Mouse (Mus musculus) fibroblast of lung, adult 2 months (primary cell): Measurements from ENCODE around the gene Tmem119.
"Not testable (repeated sequence)": the region's sequence is repeated elsewhere in the genome, so short reads cannot be mapped to it uniquely, and the experiment has no call there.

Source experiments
- DNase-seq: peaks from one replicate; pipeline ENCODE4 v3.0.0-alpha.2; 2011; ENCODE audit warnings: low read depth

The Tmem119 gene

DNA sequence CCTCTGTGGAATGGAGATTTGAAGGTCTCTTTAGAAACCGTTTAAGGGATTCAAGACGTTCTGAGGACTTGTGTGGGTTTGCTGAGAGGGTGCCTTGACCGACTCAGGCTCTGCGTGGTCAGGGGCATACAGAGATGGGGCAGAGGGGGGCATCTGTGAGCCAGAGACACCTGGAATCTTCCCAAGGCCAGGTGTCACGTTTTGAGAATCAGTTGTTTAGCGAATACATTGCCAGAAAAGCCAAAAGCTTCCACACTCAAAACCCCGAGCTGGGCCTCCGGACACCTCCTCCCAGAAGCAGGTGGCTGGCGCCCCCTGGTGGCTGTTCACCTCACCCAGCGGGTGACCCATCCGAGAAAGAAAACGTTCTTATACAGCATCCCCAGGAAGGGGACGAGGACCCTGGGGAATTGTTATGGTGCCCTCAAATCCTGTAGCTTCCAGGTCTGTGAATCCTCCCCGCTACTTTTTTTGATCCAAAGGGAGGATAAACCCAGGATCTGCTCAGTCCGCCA lies 15.4 kb upstream of the Tmem119 start:
- no peak for DNase-seq

DNA sequence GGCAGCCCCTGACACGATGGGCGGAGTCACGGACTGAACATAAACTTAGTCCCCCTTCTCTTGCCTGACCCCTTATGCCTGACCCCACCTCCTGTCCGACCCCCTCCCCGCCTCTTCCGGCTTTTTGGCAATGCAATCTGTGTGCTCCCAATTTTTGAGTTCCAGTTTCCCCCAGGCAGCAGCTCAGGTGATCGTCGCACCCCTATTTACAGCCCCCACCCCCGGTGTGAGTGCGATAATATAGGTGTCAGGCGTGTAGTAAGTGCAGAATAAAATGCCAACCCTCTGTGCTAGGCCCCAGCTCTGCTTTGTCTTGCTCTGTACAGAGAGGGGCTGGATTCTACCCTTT lies 14.7 kb upstream of the Tmem119 start:
- DNase-seq, result no peak

DNA sequence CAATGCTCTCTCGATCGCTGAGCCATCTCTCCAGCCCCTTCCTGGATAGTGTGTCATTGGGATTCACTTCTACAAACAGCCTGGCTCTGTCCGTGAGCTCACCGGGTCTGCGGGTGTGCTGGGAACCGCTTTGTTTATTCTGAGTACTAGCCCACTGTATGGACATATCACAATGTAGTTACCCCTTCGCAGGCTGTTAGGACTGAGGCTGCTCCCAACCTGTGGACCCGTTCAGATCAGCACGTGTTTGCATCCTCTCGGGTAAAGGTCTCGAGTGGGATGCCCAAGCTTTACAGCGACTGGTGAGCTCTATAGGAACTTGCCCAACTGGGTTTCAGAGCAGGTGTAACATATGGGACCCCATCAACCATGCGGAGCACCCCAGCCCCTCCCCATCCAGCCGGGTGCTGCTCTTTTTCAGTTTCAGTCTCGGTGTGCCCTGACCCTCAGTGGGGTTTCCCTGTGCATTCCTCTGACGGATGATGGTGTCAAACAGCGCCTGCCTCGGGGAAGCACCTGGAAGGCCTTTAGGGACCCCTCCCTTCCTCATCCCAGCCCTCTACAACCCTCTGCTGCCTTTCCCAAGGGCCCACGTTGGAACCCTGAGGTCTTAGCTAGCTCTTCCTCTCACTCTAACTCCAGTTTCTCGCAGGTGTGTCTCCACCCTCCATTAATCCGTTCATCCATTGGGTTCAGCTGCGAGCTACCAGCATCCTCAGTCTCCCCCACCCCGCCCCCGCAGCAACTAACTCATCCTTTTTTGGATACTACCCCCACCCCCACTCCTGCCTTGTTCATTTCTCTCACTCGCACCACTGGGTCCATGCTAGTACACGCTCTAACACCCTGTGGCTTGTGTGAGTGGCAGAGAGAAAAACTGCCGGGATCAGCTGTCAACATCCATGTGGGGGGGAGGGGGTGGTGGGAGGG lies 14.1 kb upstream of the Tmem119 start:
- no peak for DNase-seq

DNA sequence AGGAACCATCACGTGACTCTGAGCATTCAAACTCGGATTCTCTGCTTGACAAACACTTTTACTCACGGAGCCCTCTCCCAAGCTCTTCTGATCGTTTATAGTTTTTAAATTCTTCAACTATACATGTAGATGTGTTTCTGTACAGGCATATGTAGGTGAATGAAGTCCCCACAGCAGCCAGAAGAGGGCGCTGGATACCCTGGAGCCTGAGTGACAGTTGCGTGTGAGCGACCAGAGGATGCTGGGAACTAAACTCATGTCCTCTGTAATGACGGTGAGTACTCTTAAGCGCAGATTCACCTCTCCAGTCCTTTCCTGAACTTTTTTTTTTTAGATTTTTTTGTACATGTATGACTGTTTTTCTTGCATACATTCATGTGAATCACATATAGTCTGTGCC lies 13.3 kb upstream of the Tmem119 start:
- DNase-seq, result no peak

DNA sequence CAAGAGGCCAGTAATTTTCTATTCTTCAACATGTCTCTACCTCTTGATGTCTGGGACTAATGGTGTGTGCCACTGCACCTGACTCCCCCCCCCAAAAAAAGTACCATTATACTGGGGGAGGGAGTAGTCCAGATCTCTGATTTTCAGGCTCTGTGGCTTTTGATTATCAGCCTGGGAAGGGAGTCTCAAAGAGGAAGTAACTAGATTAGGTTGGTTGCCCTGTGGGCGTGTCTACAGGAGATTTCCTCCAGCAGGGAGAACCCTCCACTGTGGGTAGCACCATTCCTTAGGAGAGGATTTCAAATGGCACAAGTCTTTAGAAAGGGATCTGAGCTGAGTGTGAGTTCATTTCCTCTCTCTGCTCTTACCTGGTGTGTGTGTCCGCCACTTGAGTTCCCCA lies 12.3 kb upstream of the Tmem119 start:
- DNase-seq, result no peak

DNA sequence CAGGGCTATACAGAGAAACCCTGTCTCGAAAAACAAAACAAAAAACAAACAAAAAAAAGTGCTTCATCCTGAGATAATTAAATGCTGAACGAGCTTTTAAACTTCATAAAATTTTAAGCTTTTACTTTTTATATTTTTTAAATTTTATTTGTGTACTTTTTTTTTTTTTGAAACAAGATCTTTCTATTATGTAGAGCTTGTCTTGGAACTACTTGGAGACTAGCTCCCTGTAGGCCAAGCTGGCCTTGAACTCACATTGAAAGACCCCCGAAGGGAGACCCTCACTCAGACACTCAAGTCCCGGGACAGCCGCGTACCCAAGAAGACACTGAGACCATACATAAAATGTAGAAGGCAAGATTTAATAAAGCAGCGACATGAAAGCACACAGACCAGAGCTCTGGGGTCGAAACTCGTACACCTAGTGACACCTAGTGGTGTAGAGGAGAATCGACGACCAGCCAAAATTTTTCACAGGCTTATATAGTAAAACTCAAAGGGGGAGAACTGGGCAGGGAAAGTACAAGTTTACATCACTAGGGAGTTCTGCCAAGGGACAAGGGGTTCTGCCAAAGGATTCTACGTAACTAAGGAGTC lies 11.6 kb upstream of the Tmem119 start:
- DNase-seq, result not testable (repeated sequence)

DNA sequence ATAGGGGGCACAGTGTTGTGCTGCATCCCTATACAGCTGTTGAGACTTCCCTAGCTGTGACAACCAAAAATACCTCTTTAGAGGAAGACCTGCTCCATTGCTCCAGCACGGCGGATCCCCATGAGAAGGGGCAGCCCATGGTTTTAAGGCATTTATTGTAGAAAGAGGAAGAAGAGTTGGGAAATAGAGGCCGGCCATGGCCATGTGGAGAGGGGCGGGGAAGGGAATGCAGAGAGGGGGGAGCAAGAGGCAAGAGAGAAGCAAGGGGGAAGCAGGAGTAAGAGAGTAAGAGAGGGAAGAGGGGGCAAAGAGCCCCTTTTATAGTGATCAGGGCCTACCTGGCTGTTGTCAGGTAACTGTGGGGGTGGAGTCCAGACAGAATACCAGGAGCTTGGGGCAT lies 9.8 kb upstream of the Tmem119 start:
- DNase-seq, result no peak

DNA sequence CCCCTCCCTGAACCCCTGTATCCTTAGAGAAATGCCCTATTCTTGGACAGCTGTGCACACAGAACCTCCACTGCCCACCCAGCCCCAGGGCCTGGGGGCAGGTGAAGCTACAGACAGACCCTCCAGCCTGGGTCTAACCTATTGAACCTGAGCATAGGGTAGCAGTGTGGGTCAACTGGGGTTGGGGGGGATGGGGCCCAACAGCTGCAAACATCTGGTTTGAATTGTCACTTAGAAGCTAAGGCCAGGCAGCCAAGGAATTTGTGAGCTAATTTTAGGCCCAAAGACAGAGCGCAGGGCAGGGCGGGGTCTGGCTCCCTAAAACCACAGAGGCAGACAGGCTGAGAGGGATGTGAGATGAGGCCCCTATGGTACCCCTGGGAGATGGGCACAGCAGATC lies 7.9 kb upstream of the Tmem119 start:
- DNase-seq, result no peak

DNA sequence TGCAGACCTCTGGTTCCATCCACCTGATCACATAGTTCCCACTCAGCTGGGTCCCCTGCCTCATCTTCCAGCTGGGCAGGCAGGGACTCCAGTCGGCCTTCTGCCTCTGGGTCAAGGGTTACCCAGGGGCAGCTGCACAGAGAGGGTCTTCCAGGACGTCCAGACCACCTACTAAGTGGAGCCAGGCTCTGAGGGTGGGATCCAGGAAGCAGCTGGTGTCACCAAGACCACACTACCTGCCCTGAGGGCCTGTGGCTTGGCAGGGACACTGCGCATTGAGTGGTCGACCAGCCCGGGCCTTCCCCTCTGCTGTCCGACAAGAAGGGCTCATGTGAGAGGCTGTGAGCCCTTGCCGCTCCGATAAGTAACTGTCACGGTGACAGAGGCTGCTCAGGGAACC lies 7.4 kb upstream of the Tmem119 start:
- no peak for DNase-seq

DNA sequence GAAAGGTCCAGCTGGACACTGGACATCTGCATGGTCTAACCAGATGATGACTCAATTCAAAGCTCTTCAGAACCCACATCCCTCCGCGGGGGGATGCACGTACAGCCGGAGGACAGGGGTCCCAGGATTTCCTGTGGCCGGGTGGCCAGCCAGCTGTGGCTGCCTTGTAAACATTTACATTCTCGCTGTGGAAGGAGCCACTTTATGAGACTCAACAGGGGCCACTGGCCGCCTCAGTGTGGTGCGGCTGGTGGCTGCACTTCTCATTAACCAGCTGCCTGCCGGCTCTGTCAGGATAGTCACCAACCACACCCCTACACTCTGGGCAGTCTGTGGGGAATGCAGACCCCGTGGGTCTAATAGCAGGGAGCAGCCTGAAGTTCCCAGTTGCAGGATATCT lies 6.1 kb upstream of the Tmem119 start:
- DNase-seq, result no peak

DNA sequence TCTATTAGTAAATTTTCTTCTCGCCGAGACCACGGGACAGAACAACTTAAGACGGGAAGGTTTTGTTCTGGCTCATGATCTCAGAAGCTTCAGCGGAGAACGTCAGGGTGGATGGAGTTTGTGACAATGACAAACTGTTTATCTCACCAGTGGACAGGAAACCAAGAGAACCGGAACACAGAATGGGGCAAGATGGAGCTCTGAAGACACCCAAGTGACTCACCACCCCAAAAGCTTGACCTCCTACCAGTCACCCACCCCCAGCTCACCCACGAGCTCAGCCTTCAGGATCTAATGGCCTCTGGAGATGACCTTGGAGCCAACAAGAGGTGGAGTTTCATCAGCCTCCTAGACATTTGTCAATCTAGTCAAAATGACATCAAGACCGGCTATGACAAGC lies 5.0 kb upstream of the Tmem119 start:
- no peak for DNase-seq

DNA sequence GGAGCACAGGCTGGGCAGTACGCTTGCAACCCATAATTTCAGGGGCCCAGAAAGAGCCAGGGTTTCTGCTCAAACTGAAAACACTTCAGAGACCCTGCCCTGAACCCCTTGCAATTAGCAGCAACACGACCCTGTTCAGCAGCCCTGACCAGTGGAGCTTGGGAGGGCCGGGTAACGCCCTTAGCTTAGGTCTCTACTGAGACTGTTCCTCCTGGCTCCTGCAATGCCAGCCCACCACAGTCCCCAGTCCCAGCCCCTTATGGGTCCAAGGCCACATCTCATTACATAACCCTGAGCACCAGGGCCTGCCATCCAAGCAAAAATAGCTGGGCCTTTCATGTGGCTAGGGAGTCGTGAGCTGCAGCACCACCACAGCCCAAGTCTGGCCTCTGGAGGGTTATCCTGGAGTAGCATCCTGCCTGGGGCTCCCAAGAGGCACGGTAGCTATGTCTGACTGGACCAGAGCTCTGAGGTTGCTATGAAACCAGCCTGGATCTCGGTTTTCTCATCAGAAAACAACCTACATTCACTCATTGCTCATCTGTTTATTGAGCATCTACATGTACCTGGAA lies 4.2 kb upstream of the Tmem119 start:
- no peak for DNase-seq

DNA sequence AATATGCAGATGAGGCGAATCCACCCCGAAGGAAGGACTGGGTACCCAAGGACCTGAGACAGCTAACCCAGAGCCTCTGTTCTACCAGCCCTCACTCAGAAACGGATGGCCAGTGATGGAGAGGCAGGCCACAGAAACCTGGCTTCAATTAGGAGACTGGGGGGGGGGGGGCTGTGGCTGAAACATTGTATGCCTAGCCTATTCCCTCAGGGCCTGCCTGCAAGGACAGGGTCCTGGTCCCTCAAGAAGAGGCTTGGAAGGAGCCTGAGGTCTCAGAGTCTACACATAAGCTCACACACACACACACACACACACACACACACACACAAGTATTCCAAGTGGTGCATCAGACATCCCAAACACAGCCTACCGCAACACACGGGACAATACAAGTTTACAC lies 625 bp downstream of the Tmem119 start:
- no peak for DNase-seq

DNA sequence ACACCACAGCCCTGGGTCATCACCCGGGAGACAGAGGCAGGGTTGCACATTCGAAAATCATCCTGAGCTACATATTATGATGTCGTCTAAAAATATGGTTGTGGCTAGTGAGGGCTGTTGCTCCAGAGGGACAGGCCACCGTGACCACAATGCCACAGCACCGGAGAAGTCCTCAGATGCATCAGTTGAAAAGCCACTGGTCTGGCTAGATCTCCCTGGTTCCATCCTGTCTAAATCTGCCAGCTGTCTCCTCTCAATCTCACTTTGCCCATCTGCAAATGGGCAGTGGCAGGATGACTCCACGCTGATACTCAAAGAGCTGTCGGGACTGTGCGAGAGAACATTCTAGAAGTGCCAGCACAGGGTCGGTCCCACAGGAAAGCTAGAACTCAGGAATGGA lies 1.8 kb downstream of the Tmem119 start:
- DNase-seq, result no peak

DNA sequence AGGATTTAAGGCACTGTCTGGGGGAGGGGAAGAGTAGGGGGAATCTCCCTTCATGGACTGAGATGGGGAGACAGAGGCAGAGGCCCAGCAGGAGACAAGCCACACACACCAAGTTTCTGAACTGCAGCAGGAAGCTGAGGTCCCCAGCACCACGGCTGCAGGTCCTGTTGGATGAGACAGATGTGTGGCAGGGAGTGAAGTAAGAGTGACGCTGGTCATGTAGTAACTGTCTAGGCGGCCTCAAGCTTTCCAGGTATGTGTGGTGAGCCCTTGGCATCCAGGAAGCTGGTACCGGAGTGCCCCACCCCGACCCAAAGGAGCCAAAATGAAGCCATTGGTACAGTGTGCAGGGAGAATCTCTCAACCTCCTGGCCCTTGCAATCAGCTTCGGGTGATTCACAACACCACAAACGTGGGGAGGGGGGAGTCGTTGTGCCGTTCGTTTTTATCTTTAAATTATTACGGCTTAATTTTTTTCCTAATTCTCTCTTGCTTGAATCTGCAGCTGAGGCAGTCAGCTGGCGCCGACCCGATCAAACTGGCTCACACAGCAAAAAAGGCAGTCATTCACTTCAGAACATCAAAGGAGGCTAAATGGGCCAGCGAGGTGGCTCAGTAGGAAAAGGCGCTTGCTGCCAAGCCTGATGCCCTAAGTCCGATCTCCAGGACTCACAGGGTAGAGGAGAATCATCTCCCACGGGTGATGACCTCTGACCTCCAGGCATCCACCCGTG lies 3.0 kb downstream of the Tmem119 start:
- DNase-seq, result no peak

DNA sequence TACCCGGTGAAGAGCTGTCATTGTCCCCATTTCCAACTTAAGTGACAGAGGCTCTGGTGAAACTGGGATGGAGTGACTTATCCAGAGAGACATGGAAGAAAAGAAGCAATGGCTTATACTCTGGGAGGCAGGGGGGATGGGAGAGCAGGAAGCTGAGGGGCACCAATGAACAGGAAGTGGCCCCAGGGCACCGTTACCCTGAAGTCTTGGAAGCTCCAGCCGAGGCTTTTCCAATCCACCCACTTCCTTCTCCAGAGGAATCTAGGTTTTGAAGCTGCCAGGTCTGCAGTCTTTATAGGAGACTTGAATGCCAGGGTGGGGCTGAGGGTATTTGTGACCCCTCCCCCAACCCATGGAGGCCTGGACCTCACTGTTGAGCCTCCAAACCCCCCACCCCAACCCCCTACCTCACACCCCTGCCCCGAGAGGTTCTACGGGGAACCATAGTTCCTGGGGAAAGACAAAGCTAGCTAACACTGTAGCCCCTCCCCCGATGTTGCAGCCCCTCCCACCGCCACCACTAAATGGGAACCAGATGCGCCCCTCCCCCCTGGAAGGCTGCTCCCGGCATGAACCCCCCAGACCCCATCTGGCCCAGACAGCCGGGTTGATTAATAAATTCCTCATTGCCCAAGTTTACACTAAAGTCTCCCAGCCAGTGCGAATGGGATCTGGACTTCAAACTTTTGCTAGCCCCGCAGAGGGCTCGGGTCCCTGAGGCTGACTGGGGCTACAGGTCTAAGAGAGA lies 3.7 kb downstream of the Tmem119 start:
- DNase-seq, result no peak

DNA sequence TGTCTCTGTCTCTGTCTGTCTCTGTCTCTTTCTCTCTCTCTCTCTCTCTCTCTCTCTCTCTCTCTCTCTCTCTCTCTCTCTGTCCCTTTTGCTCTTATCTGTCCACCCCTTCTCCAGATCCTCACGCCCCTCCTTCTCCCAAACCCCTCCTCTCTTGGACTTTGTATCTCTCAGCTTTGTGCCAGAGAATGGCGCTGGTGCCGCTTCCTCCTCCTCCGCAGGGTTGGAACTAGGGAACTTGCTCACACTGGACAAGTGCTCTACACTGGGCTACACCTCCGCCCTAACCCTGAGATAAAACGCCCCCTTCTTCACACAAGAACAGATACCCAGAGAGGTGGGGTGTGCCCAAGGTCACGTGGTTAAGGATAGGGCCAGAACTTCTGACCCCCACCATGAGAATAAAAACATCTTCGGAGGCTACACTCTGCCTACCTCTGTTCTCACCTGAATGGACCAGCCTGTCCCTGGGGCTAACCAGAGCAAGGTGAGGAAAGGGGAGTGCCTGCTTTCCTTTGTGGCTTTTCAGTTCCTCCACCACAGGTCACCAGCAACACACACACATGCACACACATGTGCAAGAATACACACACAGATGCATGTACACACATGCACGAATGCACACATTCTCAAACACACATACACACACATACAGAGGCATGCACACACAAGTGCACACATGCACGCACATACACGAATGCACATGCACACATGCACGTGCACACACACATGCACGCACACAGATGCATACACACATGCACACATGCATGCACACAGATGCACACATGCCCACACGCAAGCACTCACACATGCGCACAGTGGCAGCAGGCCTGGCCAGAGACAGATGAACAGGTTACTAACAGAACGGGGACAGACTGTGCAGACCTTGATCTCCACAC lies 8.9 kb downstream of the Tmem119 start:
- no peak for DNase-seq

DNA sequence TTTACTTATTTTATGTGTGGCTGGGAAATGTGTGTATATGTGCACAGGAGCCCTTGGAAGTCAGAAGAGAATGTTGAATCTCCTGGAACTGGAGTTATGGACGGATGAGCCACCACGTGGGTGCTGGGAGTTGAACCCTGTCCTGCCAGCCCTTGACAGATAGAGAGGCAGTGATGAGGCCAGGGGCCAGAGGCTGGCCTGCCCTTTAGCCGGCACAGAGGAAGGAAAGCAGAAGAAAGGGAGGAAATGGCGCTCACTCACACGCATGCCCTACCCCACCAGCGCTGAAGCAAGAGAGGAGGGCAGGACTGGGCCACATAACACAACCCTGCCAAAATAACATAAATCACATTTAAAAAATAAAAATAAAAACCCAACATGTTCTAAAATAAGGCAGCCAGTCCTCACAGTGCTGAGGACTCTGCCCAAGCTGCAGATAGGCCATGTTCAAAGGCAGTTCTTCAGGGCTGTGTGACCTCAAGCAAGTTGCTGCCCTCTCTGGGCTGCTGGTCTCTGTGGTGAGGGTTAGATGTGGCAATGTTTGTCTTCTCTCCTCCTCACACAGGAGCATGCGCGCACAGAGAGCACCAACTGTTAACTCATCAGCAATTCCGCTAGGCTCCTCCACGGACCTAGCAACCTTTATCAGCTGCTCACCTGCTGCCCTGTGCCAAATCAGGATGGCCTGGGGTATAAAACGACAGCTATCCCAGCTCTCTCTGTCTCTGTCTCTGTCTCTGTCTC lies 9.7 kb downstream of the Tmem119 start:
- DNase-seq, result no peak

DNA sequence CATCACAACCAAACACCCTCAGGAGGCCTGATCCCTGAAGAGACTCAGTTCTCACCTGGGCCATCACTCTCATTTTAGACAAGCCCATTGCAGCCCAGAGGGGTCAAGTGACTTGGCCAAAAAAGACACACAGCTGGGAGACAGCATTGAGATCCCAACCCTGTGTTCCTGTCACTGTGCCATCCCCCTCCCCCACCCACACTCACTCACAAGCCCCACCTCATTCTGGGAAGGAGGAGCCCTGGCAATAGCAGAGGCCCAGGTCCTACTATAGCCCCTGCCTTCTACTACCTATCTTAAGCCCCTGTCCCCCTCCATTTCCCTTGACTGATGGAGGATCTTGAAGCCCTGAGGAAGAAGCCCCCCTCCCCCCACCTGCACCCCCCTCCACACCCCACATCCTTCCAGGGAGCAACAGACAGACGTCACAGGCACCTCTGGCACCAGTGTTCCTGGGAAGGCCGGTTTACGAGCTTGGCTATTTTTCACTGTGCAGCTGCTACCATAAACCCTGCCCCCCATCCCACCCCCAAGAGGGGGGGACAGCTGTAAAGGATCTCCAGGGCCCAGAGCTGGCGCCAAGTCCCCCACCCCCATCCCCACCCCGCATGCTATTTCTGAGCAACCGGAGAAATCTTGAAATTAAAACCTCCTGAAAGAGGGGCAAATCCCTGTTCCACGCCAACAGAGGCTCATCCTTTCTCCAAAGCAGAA lies 11.1 kb downstream of the Tmem119 start:
- DNase-seq, result no peak
